Mouse (Mus musculus): ENCODE data around the gene Stmn1. TPM values are rescaled to one million over a fixed set of nuclear protein-coding genes. Genes with fewer than 3 reads are reported as not detected.
A peak's percentile ranks its signal among the peaks of the same experiment; 100 is the strongest.
"Not testable (repeated sequence)": the region's sequence is repeated elsewhere in the genome, so short reads cannot be mapped to it uniquely, and the experiment has no call there.

The Stmn1 gene
- polyA plus RNA-seq, 1 experiment from 2014 or later, result 5,657 TPM

DNA sequence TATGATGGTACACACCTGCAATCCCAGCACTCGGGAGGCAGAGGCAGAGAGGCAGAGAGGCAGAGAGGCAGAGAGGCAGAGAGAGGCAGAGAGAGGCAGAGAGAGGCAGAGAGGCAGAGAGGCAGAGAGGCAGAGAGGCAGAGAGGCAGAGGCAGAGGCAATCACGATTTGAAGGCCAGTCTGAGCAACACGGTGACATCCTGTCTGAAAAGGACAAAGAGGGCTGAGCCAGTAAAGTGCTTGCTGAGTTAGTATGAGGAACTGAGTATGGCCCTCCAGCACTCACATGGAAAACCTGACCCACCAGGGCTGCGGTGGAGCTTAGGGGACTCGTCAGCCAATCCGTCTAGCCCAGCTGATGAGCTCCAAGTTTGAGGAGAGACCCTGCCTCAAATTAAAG lies 30.9 kb downstream of the Stmn1 start:
- not testable (repeated sequence) for ATAC-seq; H3K4me3 ChIP-seq (ENCODE audit: low read length); H3K36me3 ChIP-seq (ENCODE audit: control insufficient read depth, insufficient read depth, low read length); H3K27me3 ChIP-seq (replicated peaks; ENCODE audit: control insufficient read depth, insufficient read depth, low read length); H3K4me2 ChIP-seq (ENCODE audit: low read length); H3K9me3 ChIP-seq (ENCODE audit: control insufficient read depth, low read length); H3K9ac ChIP-seq (ENCODE audit: low read depth, low read length)
- WGBS, result 88% methylated on average over 6 of the region's 6 CpGs
- Histone ChIP-seq H3K4me1 (ENCODE audit: control insufficient read depth, insufficient read depth, low read depth, low read length) (peaks cover 18% of the 10 kb centered on the region), H3K27ac (ENCODE audit: low read depth, low read length) (peak overlapping the region; percentile 49)

GRCm38 (mm10) chr4:134501095-134501494 lies 33.0 kb downstream of the Stmn1 start:
- no peak for ATAC-seq
- Histone ChIP-seq H3K4me2 (ENCODE audit: low read length) (no peak overlapping the region), H3K9ac (ENCODE audit: low read depth, low read length) (no peak overlapping the region), H3K27ac (ENCODE audit: low read depth, low read length) (no peak overlapping the region), H3K9me3 (ENCODE audit: control insufficient read depth, low read length) (no peaks in the 10 kb centered on the region), H3K4me1 (ENCODE audit: control insufficient read depth, insufficient read depth, low read depth, low read length) (peaks cover 13% of the 10 kb centered on the region), H3K4me3 (ENCODE audit: low read length) (no peak overlapping the region), H3K27me3 (replicated peaks; ENCODE audit: control insufficient read depth, insufficient read depth, low read length) (no peaks in the 10 kb centered on the region), H3K36me3 (ENCODE audit: control insufficient read depth, insufficient read depth, low read length) (no peaks in the 10 kb centered on the region)
- WGBS, result 91% methylated on average over 6 of the region's 6 CpGs

- no peak for ATAC-seq
- Histone ChIP-seq H3K9ac (ENCODE audit: low read depth, low read length) (no peak overlapping the region), H3K4me3 (ENCODE audit: low read length) (no peak overlapping the region), H3K9me3 (ENCODE audit: control insufficient read depth, low read length) (no peaks in the 10 kb centered on the region), H3K4me1 (ENCODE audit: control insufficient read depth, insufficient read depth, low read depth, low read length) (no peaks in the 10 kb centered on the region), H3K36me3 (ENCODE audit: control insufficient read depth, insufficient read depth, low read length) (peaks cover 5% of the 10 kb centered on the region), H3K4me2 (ENCODE audit: low read length) (no peak overlapping the region), H3K27ac (ENCODE audit: low read depth, low read length) (no peak overlapping the region), H3K27me3 (replicated peaks; ENCODE audit: control insufficient read depth, insufficient read depth, low read length) (no peaks in the 10 kb centered on the region; the same call in 1 of the 2 replicates)
- WGBS, result 85% methylated on average over 4 of the region's 4 CpGs
Measured at GRCm38 (mm10) chr4:134503686-134504357, 35.7 kb downstream of the Stmn1 start.

DNA sequence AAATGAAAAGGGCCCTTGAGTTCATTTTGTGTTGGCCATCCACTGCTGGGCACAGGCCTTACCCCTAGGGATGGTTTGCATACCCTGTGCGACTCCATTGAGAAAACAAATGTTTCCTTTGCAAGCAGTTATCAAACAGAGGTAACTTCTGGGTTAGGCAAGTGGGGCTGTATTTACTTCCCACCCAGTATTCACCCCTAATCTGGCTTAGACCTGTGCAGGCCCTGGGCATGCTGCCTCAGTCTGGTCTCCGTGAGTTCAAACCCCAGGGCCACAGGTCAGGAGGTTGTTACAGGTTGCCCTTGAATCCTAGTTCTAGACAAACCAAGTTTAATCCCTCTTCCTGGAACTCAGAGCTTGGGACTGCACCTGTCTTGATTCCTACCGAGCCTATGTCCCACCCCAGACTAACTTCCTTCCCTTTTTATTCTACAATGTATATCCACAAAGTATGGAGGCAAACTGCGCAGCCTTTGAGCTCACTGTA lies 37.2 kb downstream of the Stmn1 start:
- peaks cover 5% of the 10 kb centered on the region for H3K36me3 ChIP-seq (ENCODE audit: control insufficient read depth, insufficient read depth, low read length)
- no peak overlapping the region for H3K4me3 ChIP-seq (ENCODE audit: low read length)
- H3K4me1 ChIP-seq (ENCODE audit: control insufficient read depth, insufficient read depth, low read depth, low read length), result no peaks in the 10 kb centered on the region
- ATAC-seq, result no peak
- H3K27me3 ChIP-seq (replicated peaks; ENCODE audit: control insufficient read depth, insufficient read depth, low read length), result no peaks in the 10 kb centered on the region; the same call in 1 of the 2 replicates
- H3K9ac ChIP-seq (ENCODE audit: low read depth, low read length), result no peak overlapping the region
- H3K27ac ChIP-seq (ENCODE audit: low read depth, low read length), result no peak overlapping the region
- H3K9me3 ChIP-seq (ENCODE audit: control insufficient read depth, low read length), result no peaks in the 10 kb centered on the region
- no peak overlapping the region for H3K4me2 ChIP-seq (ENCODE audit: low read length)
- WGBS, result 90% methylated on average over 4 of the region's 4 CpGs

DNA sequence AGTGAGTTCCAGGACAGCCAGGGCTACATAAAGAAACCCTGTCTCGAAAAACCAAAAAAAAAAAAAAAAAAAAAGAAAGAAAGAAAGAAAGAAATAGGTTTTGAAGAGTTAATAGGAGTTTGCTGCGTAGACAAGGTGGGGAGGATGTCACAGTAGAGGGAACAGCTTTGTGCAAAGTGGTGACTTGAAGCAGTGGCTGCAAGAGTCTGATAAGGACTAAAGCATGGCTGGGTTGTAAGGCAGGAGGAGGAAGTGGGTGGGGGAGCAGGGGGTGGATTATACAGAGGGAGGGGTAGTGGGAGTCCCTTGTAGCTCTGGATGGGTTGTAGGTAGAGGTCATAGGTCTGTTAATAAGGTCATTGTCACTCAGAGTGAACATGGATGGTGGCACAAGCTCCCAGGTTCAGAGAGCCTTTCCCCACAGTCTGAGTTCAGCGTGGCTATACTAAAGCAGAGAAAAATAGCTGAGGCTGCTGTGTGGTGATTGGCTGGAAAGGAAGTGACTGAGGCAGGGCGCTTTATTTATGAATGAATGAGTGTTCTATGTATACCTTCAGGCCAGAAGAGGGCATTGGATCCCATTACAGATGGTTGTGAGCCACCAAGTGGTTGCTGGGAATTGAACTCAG lies 38.0 kb downstream of the Stmn1 start:
- no peak for ATAC-seq
- no peak overlapping the region for H3K27ac ChIP-seq (ENCODE audit: low read depth, low read length)
- no peaks in the 10 kb centered on the region for H3K9me3 ChIP-seq (ENCODE audit: control insufficient read depth, low read length)
- H3K27me3 ChIP-seq (replicated peaks; ENCODE audit: control insufficient read depth, insufficient read depth, low read length), result no peaks in the 10 kb centered on the region; the same call in 1 of the 2 replicates
- WGBS, result 83% methylated on average over 3 of the region's 4 CpGs
- H3K36me3 ChIP-seq (ENCODE audit: control insufficient read depth, insufficient read depth, low read length), result peaks cover 5% of the 10 kb centered on the region
- H3K4me1 ChIP-seq (ENCODE audit: control insufficient read depth, insufficient read depth, low read depth, low read length), result peaks cover under 1% of the 10 kb centered on the region
- H3K4me3 ChIP-seq (ENCODE audit: low read length), result no peak overlapping the region
- no peak overlapping the region for H3K4me2 ChIP-seq (ENCODE audit: low read length)
- H3K9ac ChIP-seq (ENCODE audit: low read depth, low read length), result no peak overlapping the region

- peaks cover 5% of the 10 kb centered on the region for H3K36me3 ChIP-seq (ENCODE audit: control insufficient read depth, insufficient read depth, low read length)
- no peaks in the 10 kb centered on the region for H3K9me3 ChIP-seq (ENCODE audit: control insufficient read depth, low read length)
- peaks cover 4% of the 10 kb centered on the region for H3K4me1 ChIP-seq (ENCODE audit: control insufficient read depth, insufficient read depth, low read depth, low read length)
- no peak overlapping the region for H3K27ac ChIP-seq (ENCODE audit: low read depth, low read length)
- no peak overlapping the region for H3K9ac ChIP-seq (ENCODE audit: low read depth, low read length)
- no peak overlapping the region for H3K4me3 ChIP-seq (ENCODE audit: low read length)
- H3K27me3 ChIP-seq (replicated peaks; ENCODE audit: control insufficient read depth, insufficient read depth, low read length), result no peaks in the 10 kb centered on the region; the same call in 1 of the 2 replicates
- H3K4me2 ChIP-seq (ENCODE audit: low read length), result no peak overlapping the region
- 87% methylated on average over 19 of the region's 19 CpGs for WGBS
- ATAC-seq, result no peak
Measured at GRCm38 (mm10) chr4:134506713-134507112, 38.6 kb downstream of the Stmn1 start.

GRCm38 (mm10) chr4:134510396-134510795 lies 42.3 kb downstream of the Stmn1 start:
- Histone ChIP-seq H3K9me3 (ENCODE audit: control insufficient read depth, low read length) (no peaks in the 10 kb centered on the region), H3K4me2 (ENCODE audit: low read length) (peak overlapping the region; percentile 96), H3K27ac (ENCODE audit: low read depth, low read length) (no peak overlapping the region), H3K27me3 (replicated peaks; ENCODE audit: control insufficient read depth, insufficient read depth, low read length) (no peaks in the 10 kb centered on the region; the same call in 1 of the 2 replicates), H3K4me1 (ENCODE audit: control insufficient read depth, insufficient read depth, low read depth, low read length) (peaks cover 6% of the 10 kb centered on the region), H3K4me3 (ENCODE audit: low read length) (no peak overlapping the region; the same call in 1 of the 2 replicates), H3K9ac (ENCODE audit: low read depth, low read length) (no peak overlapping the region), H3K36me3 (ENCODE audit: control insufficient read depth, insufficient read depth, low read length) (peaks cover 5% of the 10 kb centered on the region)
- 75% methylated on average over 4 of the region's 4 CpGs for WGBS
- peak; percentile 13; the same call in 1 of the 2 replicates for ATAC-seq

GRCm38 (mm10) chr4:134510845-134511411 lies 42.8 kb downstream of the Stmn1 start, which contains the start of gene Aunip:
TSS of gene Aunip (plus strand) at chr4:134510999.
- peak; percentile 96 for ATAC-seq
- H3K27me3 ChIP-seq (replicated peaks; ENCODE audit: control insufficient read depth, insufficient read depth, low read length), result no peaks in the 10 kb centered on the region; the same call in 1 of the 2 replicates
- no peaks in the 10 kb centered on the region for H3K9me3 ChIP-seq (ENCODE audit: control insufficient read depth, low read length)
- peak within 1 kb of the TSS; percentile 30 for H3K9ac ChIP-seq (ENCODE audit: low read depth, low read length)
- H3K4me1 ChIP-seq (ENCODE audit: control insufficient read depth, insufficient read depth, low read depth, low read length), result peaks cover 6% of the 10 kb centered on the region
- H3K4me2 ChIP-seq (ENCODE audit: low read length), result peak within 1 kb of the TSS; percentile 96
- H3K36me3 ChIP-seq (ENCODE audit: control insufficient read depth, insufficient read depth, low read length), result peaks cover 5% of the 10 kb centered on the region
- WGBS, result under 1% methylated on average over 42 of the region's 42 CpGs
- no peak within 1 kb of the TSS for H3K27ac ChIP-seq (ENCODE audit: low read depth, low read length)
- peak within 1 kb of the TSS; percentile 53 for H3K4me3 ChIP-seq (ENCODE audit: low read length)

DNA sequence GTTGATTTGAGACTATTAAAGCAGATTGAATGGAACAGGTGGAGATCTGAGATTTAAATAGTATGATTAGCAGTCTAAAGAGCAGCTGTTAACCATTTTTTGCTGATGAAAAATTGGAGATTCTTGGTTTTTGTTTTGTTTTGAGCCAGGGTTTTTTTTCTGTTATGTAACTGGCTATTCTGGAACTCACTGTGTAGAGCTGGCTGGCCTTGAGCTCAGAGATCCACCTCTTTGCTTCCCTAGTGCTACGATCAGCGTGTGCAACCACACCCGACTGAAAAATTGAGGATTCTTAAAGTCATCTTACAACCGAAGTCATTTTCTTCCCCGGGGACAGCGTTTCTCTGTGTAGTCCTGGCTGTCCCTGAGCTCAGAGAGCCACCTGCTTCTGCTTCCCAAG lies 43.6 kb downstream of the Stmn1 start:
- no peak for ATAC-seq
- peaks cover 6% of the 10 kb centered on the region for H3K4me1 ChIP-seq (ENCODE audit: control insufficient read depth, insufficient read depth, low read depth, low read length)
- H3K4me3 ChIP-seq (ENCODE audit: low read length), result no peak overlapping the region; the same call in 1 of the 2 replicates
- no peak overlapping the region for H3K27ac ChIP-seq (ENCODE audit: low read depth, low read length)
- 80% methylated on average over 6 of the region's 6 CpGs for WGBS
- H3K4me2 ChIP-seq (ENCODE audit: low read length), result peak overlapping the region; percentile 96
- H3K9me3 ChIP-seq (ENCODE audit: control insufficient read depth, low read length), result no peaks in the 10 kb centered on the region
- no peak overlapping the region for H3K9ac ChIP-seq (ENCODE audit: low read depth, low read length)
- no peaks in the 10 kb centered on the region; the same call in 1 of the 2 replicates for H3K27me3 ChIP-seq (replicated peaks; ENCODE audit: control insufficient read depth, insufficient read depth, low read length)
- H3K36me3 ChIP-seq (ENCODE audit: control insufficient read depth, insufficient read depth, low read length), result peaks cover 5% of the 10 kb centered on the region
